ENCODE assay signal across 9 mouse cellular contexts in genomic region chr13:62857941-62858915, GRCm38 (mm10). TPM values are rescaled to one million over a fixed set of nuclear protein-coding genes. Genes with fewer than 3 reads are reported as not detected.
A peak's percentile ranks its signal among the peaks of the same experiment; 100 is the strongest.
DNase-seq lines count a peak whose midpoint lies in the region; ATAC-seq lines count a peak whose summit lies in the region.
"Had no signal": no experiment of that assay in that cellular context is flagged by ENCODE, and none has a peak within 500 bp of the region (broad histone marks: within the 10 kb centered on the region; RNA-seq: fewer than 3 reads in every experiment).

Fbp2 (minus strand) TSS chr13:62858422.

- H3K4me2 ChIP-seq in lung, embryonic 16.5 days (ENCODE audit: low read depth, low read length): no peak within 1 kb of the TSS
- H3K4me2 ChIP-seq in forebrain, embryonic 15.5 days (replicated peaks): no peak within 1 kb of the TSS

- no peak within 1 kb of the TSS for H3K4me3 ChIP-seq in lung, embryonic 16.5 days (ENCODE audit: low read length)
- no peak within 1 kb of the TSS for H3K4me3 ChIP-seq in forebrain, embryonic 15.5 days

- 0 out of 2 replicates have a peak, but pooled peaks have one; percentile 10 for ATAC-seq in lung, embryonic 16.5 days (ENCODE audit: low read depth)
- no peak for ATAC-seq in forebrain, embryonic 15.5 days (replicated peaks)

- no peaks in the 10 kb centered on the region for H3K36me3 ChIP-seq in lung, embryonic 16.5 days (ENCODE audit: control insufficient read depth, insufficient read depth, low read length)
- no peaks in the 10 kb centered on the region for H3K36me3 ChIP-seq in forebrain, embryonic 15.5 days

- no peak within 1 kb of the TSS for H3K9ac ChIP-seq in lung, embryonic 16.5 days (ENCODE audit: low read length)
- H3K9ac ChIP-seq in forebrain, embryonic 15.5 days (replicated peaks): no peak within 1 kb of the TSS

- intact Hi-C loops in heart, postnatal 25 days (cut with DNase I): no loop called here
- intact Hi-C loops in left cerebral cortex, postnatal 4 days (cut with DNase I): loop anchor here (10.0 kb wide), 2 partner anchors 233 to 393 kb away; partner anchors contain the start of genes 6720489N17Rik and Gm49359

- 54% methylated on average over 21 of the region's 21 CpGs for WGBS in lung, embryonic 16.5 days
- 77% methylated on average over 21 of the region's 21 CpGs for WGBS in forebrain, embryonic 15.5 days

- H3K9me3 ChIP-seq in lung, embryonic 16.5 days (ENCODE audit: control insufficient read depth, low read length): no peaks in the 10 kb centered on the region
- no peaks in the 10 kb centered on the region for H3K9me3 ChIP-seq in forebrain, embryonic 15.5 days

- peaks cover 12% of the 10 kb centered on the region for H3K4me1 ChIP-seq in lung, embryonic 16.5 days (replicated peaks; ENCODE audit: control insufficient read depth, insufficient read depth, low read length)
- no peaks in the 10 kb centered on the region for H3K4me1 ChIP-seq in forebrain, embryonic 15.5 days

- no peak within 1 kb of the TSS for H3K27ac ChIP-seq in lung, embryonic 16.5 days (ENCODE audit: low read length)
- H3K27ac ChIP-seq in forebrain, embryonic 15.5 days (replicated peaks): no peak within 1 kb of the TSS

- no peaks in the 10 kb centered on the region for H3K27me3 ChIP-seq in lung, embryonic 16.5 days (ENCODE audit: control insufficient read depth, insufficient read depth, low read depth, low read length)
- H3K27me3 ChIP-seq in forebrain, embryonic 15.5 days: no peaks in the 10 kb centered on the region

- DNase-seq in 3134 (ENCODE audit: extremely low read depth, insufficient read length, low spot score) (peak; percentile 16), MN1 (ENCODE audit: low spot score) (peak; percentile 25)
- no peak for DNase-seq in heart, postnatal 25 days (ENCODE audit: low spot score)
- DNase-seq in left cerebral cortex, postnatal 4 days: no peak
- no peak for DNase-seq in frontal cortex, postnatal 14 days (ENCODE audit: low spot score in 2 of 2)
- DNase-seq in cerebellum, adult 9-10 months: no peak

RNA-seq across cellular contexts. Expression of gene Fbp2, which starts in this region (rescaled TPM):
- 10 to 100 TPM; 25.5 to 32.1 TPM for total RNA-seq in heart, postnatal 25 days (2021)
- polyA plus RNA-seq in lung, embryonic 16.5 days (2015; fragmentation: Nextera tagmentation; extraction: Ambion mirVana): 0.73 and 1.4 TPM in 2 replicates
- total RNA-seq in left cerebral cortex, postnatal 4 days (2021): under 1 TPM in 1 of 2 experiments, not detected in 1; 0.79 TPM
- 0.18 and 0.37 TPM in 2 replicates for polyA plus RNA-seq in forebrain, embryonic 15.5 days (2015; fragmentation: Nextera tagmentation; extraction: Ambion mirVana)
- polyA plus RNA-seq: neural tube, embryonic 11.5 days had no signal

Comparison
In these comparisons a context has a peak if more than half of its experiments do, and no peak if none do; other contexts are left out.
1. RNA of gene Fbp2 (total RNA-seq): 25.5 to 32.1 TPM in heart, postnatal 25 days; 0.79 TPM in left cerebral cortex, postnatal 4 days; every median in the first group is over 10 times any median in the second.
2. DNase-seq: peak in 3134 (single experiment) and MN1 (single experiment); none in heart, postnatal 25 days (single experiment), left cerebral cortex, postnatal 4 days (single experiment), frontal cortex, postnatal 14 days (0 of 2) and cerebellum, adult 9-10 months (single experiment).